ENCODE assay signal across 8 mouse cellular contexts in genomic region chr7:28692545-28693320, GRCm38 (mm10). TPM values are rescaled to one million over a fixed set of nuclear protein-coding genes. Genes with fewer than 3 reads are reported as not detected.
DNase-seq lines count a peak whose midpoint lies in the region; ATAC-seq lines count a peak whose summit lies in the region.

Gene Fbxo27, plus strand, starts transcription at chr7:28692849.

- H3K27me3 ChIP-seq in forebrain, embryonic 13.5 days: peaks cover 28% of the 10 kb centered on the region
- H3K27me3 ChIP-seq in stomach, embryonic 14.5 days (ENCODE audit: control insufficient read depth, insufficient read depth, low read length): 0 out of 2 replicates have a peak, but pooled peaks cover 2% of the 10 kb centered on the region

- H3K4me3 ChIP-seq in forebrain, embryonic 13.5 days: peak within 1 kb of the TSS; percentile 57
- H3K4me3 ChIP-seq in stomach, embryonic 14.5 days (ENCODE audit: low read depth, low read length): peak within 1 kb of the TSS; percentile 45

- peak; percentile 55 to 66 for DNase-seq in left cerebral cortex, adult 18-20 months (ENCODE audit: low spot score in 2 of 2)
- DNase-seq in left cerebral cortex, adult 11 months (ENCODE audit: low spot score): no peak
- DNase-seq in cerebellum, adult 11-12 months: peak; percentile 79
- peak; percentile 43 to 46 for DNase-seq in layer of hippocampus, adult 18-20 months (ENCODE audit: low spot score in 2 of 2)
- peak; percentile 36 for DNase-seq in lung, postnatal 10 days
- DNase-seq in thymus, postnatal 4 days: no peak

- H3K27ac ChIP-seq in forebrain, embryonic 13.5 days: no peak within 1 kb of the TSS
- H3K27ac ChIP-seq in stomach, embryonic 14.5 days (ENCODE audit: low read length): no peak within 1 kb of the TSS

- peak within 1 kb of the TSS; percentile 66 for H3K9ac ChIP-seq in forebrain, embryonic 13.5 days
- H3K9ac ChIP-seq in stomach, embryonic 14.5 days (replicated peaks; ENCODE audit: low read depth, low read length): peak within 1 kb of the TSS; percentile 48; the same call in 1 of the 2 replicates

- peak within 1 kb of the TSS; percentile 91 for H3K4me2 ChIP-seq in forebrain, embryonic 13.5 days
- H3K4me2 ChIP-seq in stomach, embryonic 14.5 days (replicated peaks; ENCODE audit: low read depth, low read length): peak within 1 kb of the TSS; percentile 90

- ATAC-seq in forebrain, embryonic 13.5 days: peak; percentile 53; the same call in 1 of the 2 replicates
- no peak for ATAC-seq in stomach, embryonic 14.5 days (ENCODE audit: insufficient number of reproducible peaks, insufficient read depth, low FRiP score, low read depth)

- peaks cover 21% of the 10 kb centered on the region; the same call in 1 of the 2 replicates for H3K4me1 ChIP-seq in forebrain, embryonic 13.5 days
- peaks cover 3% of the 10 kb centered on the region; the same call in 1 of the 2 replicates for H3K4me1 ChIP-seq in stomach, embryonic 14.5 days (ENCODE audit: control insufficient read depth, insufficient read depth, low read length)

- H3K9me3 ChIP-seq in forebrain, embryonic 13.5 days (replicated peaks): no peaks in the 10 kb centered on the region
- no peaks in the 10 kb centered on the region for H3K9me3 ChIP-seq in stomach, embryonic 14.5 days (ENCODE audit: control insufficient read depth, low read depth, low read length)

- no peaks in the 10 kb centered on the region for H3K36me3 ChIP-seq in forebrain, embryonic 13.5 days (ENCODE audit: poor library complexity, severe bottlenecking)
- no peaks in the 10 kb centered on the region for H3K36me3 ChIP-seq in stomach, embryonic 14.5 days (ENCODE audit: control insufficient read depth, insufficient read depth, low read length)

- WGBS in forebrain, embryonic 13.5 days: 17% methylated on average over 27 of the region's 30 CpGs
- 40% methylated on average over 30 of the region's 30 CpGs for WGBS in stomach, embryonic 14.5 days

RNA-seq across cellular contexts. Expression of gene Fbxo27, which starts in this region (rescaled TPM):
- 10 to 100 TPM; 24.6 TPM for total RNA-seq in left cerebral cortex, adult 18-20 months (2021)
- 3.6 and 3.8 TPM in 2 replicates for polyA plus RNA-seq in forebrain, embryonic 13.5 days (2015; fragmentation: Nextera tagmentation; extraction: Ambion mirVana)
- total RNA-seq in layer of hippocampus, adult 18-20 months (2021): 10 to 100 TPM; 18.9 to 21.7 TPM
- polyA plus RNA-seq in stomach, embryonic 14.5 days (2014; fragmentation: Nextera tagmentation; extraction: Ambion mirVana): 5.8 and 6.3 TPM in 2 replicates

Comparison
In these comparisons a context has a peak if more than half of its experiments do, and no peak if none do; other contexts are left out.
1. DNase-seq: peak in left cerebral cortex, adult 18-20 months (2 of 2), cerebellum, adult 11-12 months (single experiment), layer of hippocampus, adult 18-20 months (2 of 2) and lung, postnatal 10 days (single experiment); none in left cerebral cortex, adult 11 months (single experiment) and thymus, postnatal 4 days (single experiment).